Mouse (Mus musculus) CH12.LX (cell line): ENCODE data around the gene Pphln1. TPM values are rescaled to one million over a fixed set of nuclear protein-coding genes. Genes with fewer than 3 reads are reported as not detected.

Source experiments
- DNase-seq: peaks from one replicate; pipeline ENCODE4 v3.0.0-alpha.2; 2013; ENCODE audit errors: extremely low read depth
- H3K27ac ChIP-seq: 2 replicates; pipeline ENCODE4 v1.5.1; 2012; ENCODE audit warnings: low read depth, mild to moderate bottlenecking, control low read depth, moderate library complexity; ENCODE audit not compliant: insufficient read depth
- H3K27me3 ChIP-seq: replicated peaks from 2 replicates; pipeline ENCODE3; 2012; ENCODE audit warnings: inconsistent platforms
- H3K36me3 ChIP-seq, 2 experiments: replicated peaks in 1 of 2; 2 replicates each; pipeline versions ENCODE3 to v1.6.1; 2012; ENCODE audit warnings: inconsistent platforms in 1 of 2, low read length in 1 of 2, mild to moderate bottlenecking in 1 of 2, mixed read lengths in 1 of 2, moderate library complexity in 1 of 2; ENCODE audit not compliant: control insufficient read depth in 1 of 2, insufficient read depth in 1 of 2
- H3K4me1 ChIP-seq, 2 experiments: 2 replicates each; pipeline ENCODE4 v1.6.1; 2012; ENCODE audit warnings: inconsistent platforms in 1 of 2, moderate library complexity in 1 of 2; ENCODE audit not compliant: insufficient read depth in 2 of 2, control insufficient read depth in 1 of 2
- H3K4me2 ChIP-seq: 2 replicates; pipeline ENCODE4 v1.6.1; 2012; ENCODE audit warnings: low read depth, mild to moderate bottlenecking, control low read depth; ENCODE audit not compliant: poor library complexity, insufficient read depth, severe bottlenecking
- H3K4me3 ChIP-seq, 3 experiments: fragments of 150-350 bp in 1 of 3; sonication (generic) in 1 of 3; replicated peaks in 1 of 3; 2 replicates each; pipeline versions ENCODE3 to v1.5.1; 2011 to 2012; ENCODE audit warnings: low read depth in 2 of 3, low read length in 2 of 3, mild to moderate bottlenecking in 2 of 3, moderate library complexity in 2 of 3, control low read depth in 1 of 3, improper control_type of control experiment in 1 of 3, inconsistent platforms in 1 of 3, mixed read lengths in 1 of 3; ENCODE audit not compliant: poor library complexity in 1 of 3
- H3K79me2 ChIP-seq: replicated peaks from 2 replicates; pipeline ENCODE4 v1.6.1; 2012; ENCODE audit warnings: mild to moderate bottlenecking, moderate library complexity; ENCODE audit not compliant: control insufficient read depth, poor library complexity, insufficient read depth, severe bottlenecking; ENCODE audit errors: extremely low read depth
- H3K9ac ChIP-seq: 2 replicates; pipeline ENCODE4 v1.6.1; 2012; ENCODE audit warnings: low read depth, mild to moderate bottlenecking, control low read depth, moderate library complexity; ENCODE audit not compliant: insufficient read depth
- H3K9me3 ChIP-seq: replicated peaks from 2 replicates; pipeline ENCODE3; 2012; ENCODE audit warnings: low read length, inconsistent platforms, mixed read lengths
- BHLHE40 ChIP-seq: IDR thresholded peaks from 2 replicates; pipeline ENCODE4 v1.6.1; 2011; ENCODE audit warnings: mild to moderate bottlenecking, low read depth, low read length, improper control_type of control experiment
- CHD1 ChIP-seq: IDR thresholded peaks from 2 replicates; pipeline ENCODE4 v1.6.1; 2012; ENCODE audit warnings: low read depth, low read length, improper control_type of control experiment, inconsistent platforms
- CHD2 ChIP-seq: IDR thresholded peaks from 2 replicates; pipeline ENCODE4 v1.6.1; 2011; ENCODE audit warnings: low read length, improper control_type of control experiment
- ELF1 ChIP-seq: IDR thresholded peaks from 2 replicates; pipeline ENCODE4 v1.6.1; 2014; ENCODE audit warnings: low read depth, mild to moderate bottlenecking, inconsistent platforms, low read length, improper control_type of control experiment
- EP300 ChIP-seq: IDR thresholded peaks from 2 replicates; pipeline ENCODE4 v1.6.1; 2011; ENCODE audit warnings: low read length, improper control_type of control experiment
- ETS1 ChIP-seq: conservative IDR thresholded peaks from 2 replicates; pipeline ENCODE4 v1.6.1; 2012; ENCODE audit warnings: low read depth, mild to moderate bottlenecking, inconsistent platforms, low read length, improper control_type of control experiment, moderate library complexity
- JUN ChIP-seq: IDR thresholded peaks from 2 replicates; pipeline ENCODE4 v1.6.1; 2011; ENCODE audit warnings: low read depth, mild to moderate bottlenecking, low read length, improper control_type of control experiment, moderate library complexity; ENCODE audit not compliant: insufficient read depth
- MAFK ChIP-seq: IDR thresholded peaks from 2 replicates; pipeline ENCODE4 v1.6.1; 2011; ENCODE audit warnings: low read length, improper control_type of control experiment; ENCODE audit not compliant: insufficient replicate concordance
- MAX ChIP-seq: IDR thresholded peaks from 2 replicates; pipeline ENCODE4 v1.6.1; 2011; ENCODE audit warnings: low read length, improper control_type of control experiment
- MAZ ChIP-seq: IDR thresholded peaks from 2 replicates; pipeline ENCODE4 v1.6.1; 2012; ENCODE audit warnings: low read depth, mild to moderate bottlenecking, inconsistent platforms, low read length, improper control_type of control experiment, moderate library complexity
- MEF2A ChIP-seq: IDR thresholded peaks from 2 replicates; pipeline ENCODE4 v1.6.1; 2014; ENCODE audit warnings: low read depth, mild to moderate bottlenecking, inconsistent platforms, low read length, improper control_type of control experiment, borderline replicate concordance
- MXI1 ChIP-seq: IDR thresholded peaks from 2 replicates; pipeline ENCODE4 v1.6.1; 2011; ENCODE audit warnings: mild to moderate bottlenecking, low read depth, low read length, improper control_type of control experiment
- MYC ChIP-seq: IDR thresholded peaks from 2 replicates; pipeline ENCODE4 v1.6.1; 2011; ENCODE audit warnings: low read depth, mild to moderate bottlenecking, improper control_type of control experiment, low read length
- NRF1 ChIP-seq: IDR thresholded peaks from 2 replicates; pipeline ENCODE4 v1.6.1; 2014; ENCODE audit warnings: low read depth, mild to moderate bottlenecking, inconsistent platforms, low read length, improper control_type of control experiment, moderate library complexity
- PAX5 ChIP-seq: IDR thresholded peaks from 2 replicates; pipeline ENCODE4 v1.6.1; 2012; ENCODE audit warnings: low read length, inconsistent platforms, mixed read lengths
- POLR2A ChIP-seq: IDR thresholded peaks from 2 replicates; pipeline ENCODE4 v1.6.1; 2011; ENCODE audit warnings: low read depth, mild to moderate bottlenecking, improper control_type of control experiment, low read length
- SIN3A ChIP-seq: IDR thresholded peaks from 2 replicates; pipeline ENCODE4 v1.6.1; 2012; ENCODE audit warnings: low read length, improper control_type of control experiment, inconsistent platforms
- SMC3 ChIP-seq: IDR thresholded peaks from 2 replicates; pipeline ENCODE4 v1.6.1; 2011; ENCODE audit warnings: low read depth, low read length, improper control_type of control experiment
- ZC3H11A ChIP-seq: IDR thresholded peaks from 2 replicates; pipeline ENCODE4 v1.6.1; 2012; ENCODE audit warnings: low read depth, mild to moderate bottlenecking, inconsistent platforms, low read length, improper control_type of control experiment
- ZMIZ1 ChIP-seq: IDR thresholded peaks from 2 replicates; pipeline ENCODE4 v1.6.1; 2012; ENCODE audit warnings: low read depth, mild to moderate bottlenecking, inconsistent platforms, low read length, improper control_type of control experiment
- ZNF384 ChIP-seq: IDR thresholded peaks from 2 replicates; pipeline ENCODE4 v1.6.1; 2012; ENCODE audit warnings: low read depth, low read length, improper control_type of control experiment, inconsistent platforms
- dilution Hi-C: fragments of 300-500 bp; cut with MboI; formaldehyde crosslinking; loops from 2 replicates; pipeline ENCODE4 v1.14.3; 2020; ENCODE audit warnings: low sequenced_read_pairs; ENCODE audit not compliant: extremely low pct_unique_long_range_greater_than_20kb, extremely low pct_ligation_motif_present
- in situ Hi-C: fragments of 300-500 bp; cut with MboI; formaldehyde crosslinking; loops from 3 replicates; pipeline ENCODE4 v1.14.3; 2019; ENCODE audit warnings: low sequenced_read_pairs, low pct_ligation_motif_present, low pct_unique_long_range_greater_than_20kb, mixed read lengths
- polyA plus RNA-seq: library from polyadenylated mRNA; unstranded; fragments of >175 nt; gene quantifications from 2 replicates; pipeline ENCODE4 v1.2.1, GENCODE M21; 2012; ENCODE audit warnings: low read depth; ENCODE audit not compliant: insufficient read length
- total RNA-seq, 2 experiments: library from RNA; depleted of rRNA; stranded (reverse); fragments of 300-350 nt in 1 of 2; fragments of >200 nt in 1 of 2; gene quantifications; 2 replicates each; pipeline ENCODE4 v1.2.3; 2012 to 2014

The Pphln1 gene
- total and polyA plus RNA-seq, 3 experiments, result 22.9 to 63.9 (median 59.3) TPM

GRCm38 (mm10) chr15:93530703-93531032 lies 132.5 kb downstream of the Pphln1 start:
- Histone ChIP-seq H3K79me2 (no peaks in the 10 kb centered on the region), H3K27ac (no peak overlapping the region), H3K36me3 (no peaks in the 10 kb centered on the region), H3K27me3 (no peaks in the 10 kb centered on the region), H3K4me2 (no peak overlapping the region), H3K4me3 (no peak overlapping the region), H3K9ac (no peak overlapping the region), H3K9me3 (no peaks in the 10 kb centered on the region), H3K4me1 (no peaks in the 10 kb centered on the region)
- dilution Hi-C loops, result no loop called here
- in situ Hi-C loops, result loop anchor here (25.0 kb wide), 1 partner anchor 1007 kb away; the partner anchor contains the start of genes Irak4 and Pus7l
- no peak for DNase-seq
- TF ChIP-seq POLR2A, result no peak
- TF ChIP-seq SMC3, result no peak
- no peak for TF ChIP-seq BHLHE40
- no peak for TF ChIP-seq MAFK
- TF ChIP-seq ZMIZ1, result no peak
- no peak for TF ChIP-seq MAX
- no peak for TF ChIP-seq CHD1
- no peak for TF ChIP-seq ZC3H11A
- TF ChIP-seq ETS1, result no peak
- no peak for TF ChIP-seq MYC
- no peak for TF ChIP-seq MAZ
- no peak for TF ChIP-seq MEF2A
- TF ChIP-seq ZNF384, result no peak
- TF ChIP-seq EP300, result no peak
- no peak for TF ChIP-seq PAX5
- no peak for TF ChIP-seq CHD2
- TF ChIP-seq, all 38 proteins: peak for 0

DNA sequence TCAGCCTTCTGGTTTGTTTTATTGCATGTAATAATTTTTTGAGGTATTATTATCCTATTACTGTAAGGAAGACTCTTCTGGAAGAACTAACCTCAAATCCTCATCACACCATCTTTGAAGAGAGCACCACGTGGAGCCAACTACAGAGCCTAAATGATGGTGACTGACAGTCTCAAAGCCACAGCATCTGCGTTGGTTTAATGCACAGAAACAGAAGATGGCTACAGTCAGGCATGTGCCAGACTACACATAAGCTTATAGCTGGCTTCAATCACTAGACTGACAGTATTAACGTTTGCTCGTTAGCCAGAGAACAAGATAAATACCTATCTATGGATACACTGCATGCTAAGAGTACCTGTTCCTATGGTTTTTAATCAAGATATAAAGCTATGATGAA lies 138.0 kb downstream of the Pphln1 start:
- Histone ChIP-seq H3K36me3 (no peaks in the 10 kb centered on the region), H3K9me3 (no peaks in the 10 kb centered on the region), H3K4me3 (no peak overlapping the region), H3K9ac (no peak overlapping the region), H3K27ac (no peak overlapping the region), H3K4me2 (no peak overlapping the region), H3K27me3 (no peaks in the 10 kb centered on the region), H3K4me1 (no peaks in the 10 kb centered on the region), H3K79me2 (no peaks in the 10 kb centered on the region)
- in situ Hi-C loops, result loop anchor here (25.0 kb wide), 1 partner anchor 1001 kb away; the partner anchor contains the start of genes Irak4 and Pus7l
- DNase-seq, result no peak
- TF ChIP-seq MAX, result no peak
- dilution Hi-C loops, result no loop called here

DNA sequence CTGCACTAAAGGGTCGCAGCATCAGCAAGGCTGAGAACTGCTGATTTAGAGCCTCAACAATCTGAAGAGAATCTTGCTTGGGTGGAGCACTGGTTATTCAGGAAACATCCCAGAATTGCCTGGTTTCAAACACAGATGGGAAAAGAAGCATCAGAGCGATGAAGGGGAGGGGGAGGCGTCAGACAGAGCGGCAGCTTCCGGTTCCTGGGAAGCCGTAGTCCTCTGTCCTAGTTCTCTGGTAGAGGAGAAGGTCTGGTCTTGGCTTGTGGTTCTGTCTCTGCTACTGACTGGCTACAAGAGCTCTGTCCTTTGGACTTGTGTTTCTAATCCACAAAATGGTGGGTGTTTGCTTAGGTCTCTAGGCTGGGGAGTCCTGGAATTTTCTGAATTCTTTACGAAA lies 139.6 kb downstream of the Pphln1 start:
- H3K79me2 ChIP-seq, result no peaks in the 10 kb centered on the region
- dilution Hi-C loops (no loop called here), in situ Hi-C loops (loop anchor here (25.0 kb wide), 1 partner anchor 1000 kb away; the partner anchor contains the start of genes Irak4 and Pus7l)
- no peaks in the 10 kb centered on the region for H3K9me3 ChIP-seq
- no peak for DNase-seq
- H3K4me1 ChIP-seq, result no peaks in the 10 kb centered on the region
- H3K4me2 ChIP-seq, result no peak overlapping the region
- H3K27me3 ChIP-seq, result no peaks in the 10 kb centered on the region
- no peak overlapping the region for H3K27ac ChIP-seq
- TF ChIP-seq ELF1 (no peak), MXI1 (no peak), ETS1 (no peak), SIN3A (no peak), NRF1 (no peak), JUN (no peak)
- no peak overlapping the region for H3K9ac ChIP-seq
- H3K36me3 ChIP-seq, result no peaks in the 10 kb centered on the region
- no peak overlapping the region for H3K4me3 ChIP-seq
